Mouse (Mus musculus): Measurements from ENCODE around the gene 4930432M17Rik. TPM values are rescaled to one million over a fixed set of nuclear protein-coding genes. Genes with fewer than 3 reads are reported as not detected.

Gene 4930432M17Rik
- polyA plus RNA-seq, 1 experiment from 2014 or later: not detected

DNA sequence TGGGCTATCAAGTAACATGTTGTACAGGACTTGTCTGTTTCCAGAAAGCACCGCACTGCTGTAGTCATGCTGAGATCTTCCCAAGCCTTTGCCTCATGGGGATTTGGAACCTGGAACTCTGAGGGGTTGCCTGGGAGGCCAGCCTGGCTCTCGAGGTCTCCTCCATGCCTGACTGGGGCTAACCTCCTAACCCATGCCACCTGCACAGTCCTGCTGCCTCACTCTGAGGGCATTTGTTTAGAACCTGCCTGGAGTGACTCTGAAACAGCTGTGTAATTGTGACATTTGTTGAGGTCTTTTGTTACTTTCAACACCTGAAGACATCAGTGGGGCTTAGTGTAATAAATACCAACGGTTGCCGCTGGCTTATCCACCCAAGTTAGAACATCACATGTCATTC, 41.7 kb downstream of the 4930432M17Rik start:
- H3K4me1 ChIP-seq: peaks cover 12% of the 10 kb centered on the region; the same call in 1 of the 2 replicates
- no peak overlapping the region for H3K4me3 ChIP-seq
- H3K36me3 ChIP-seq: no peaks in the 10 kb centered on the region
- H3K9ac ChIP-seq: no peak overlapping the region
- H3K27me3 ChIP-seq: no peaks in the 10 kb centered on the region
- H3K9me3 ChIP-seq: no peaks in the 10 kb centered on the region
- peak overlapping the region; percentile 22; the same call in 1 of the 2 replicates for H3K27ac ChIP-seq
- no peak for ATAC-seq (ENCODE audit: insufficient number of reproducible peaks, insufficient read depth, low FRiP score, low TSS enrichment, low read depth)
- no peak overlapping the region for H3K4me2 ChIP-seq
- WGBS: 49% methylated on average over 4 of the region's 4 CpGs

GRCm38 (mm10) chr3:121713151-121713701, 42.7 kb downstream of the 4930432M17Rik start:
- Histone ChIP-seq H3K4me1 (peaks cover 15% of the 10 kb centered on the region; the same call in 1 of the 2 replicates), H3K27me3 (no peaks in the 10 kb centered on the region), H3K36me3 (no peaks in the 10 kb centered on the region), H3K9me3 (no peaks in the 10 kb centered on the region), H3K4me2 (no peak overlapping the region), H3K9ac (no peak overlapping the region), H3K27ac (no peak overlapping the region), H3K4me3 (no peak overlapping the region)
- WGBS: 76% methylated on average over 17 of the region's 17 CpGs
- no peak for ATAC-seq (ENCODE audit: insufficient number of reproducible peaks, insufficient read depth, low FRiP score, low TSS enrichment, low read depth)

GRCm38 (mm10) chr3:121713816-121714215, 43.3 kb downstream of the 4930432M17Rik start:
- Histone ChIP-seq H3K4me1 (peaks cover 21% of the 10 kb centered on the region), H3K27ac (no peak overlapping the region), H3K9ac (no peak overlapping the region), H3K9me3 (no peaks in the 10 kb centered on the region), H3K4me2 (no peak overlapping the region), H3K36me3 (no peaks in the 10 kb centered on the region), H3K4me3 (no peak overlapping the region), H3K27me3 (no peaks in the 10 kb centered on the region)
- ATAC-seq (ENCODE audit: insufficient number of reproducible peaks, insufficient read depth, low FRiP score, low TSS enrichment, low read depth): no peak
- WGBS: 69% methylated on average over 8 of the region's 8 CpGs

- Histone ChIP-seq H3K9ac (no peak overlapping the region), H3K36me3 (no peaks in the 10 kb centered on the region), H3K4me2 (no peak overlapping the region), H3K27ac (no peak overlapping the region), H3K4me1 (peaks cover 25% of the 10 kb centered on the region), H3K27me3 (no peaks in the 10 kb centered on the region), H3K4me3 (no peak overlapping the region), H3K9me3 (no peaks in the 10 kb centered on the region)
- no peak for ATAC-seq (ENCODE audit: insufficient number of reproducible peaks, insufficient read depth, low FRiP score, low TSS enrichment, low read depth)
- 85% methylated on average over 2 of the region's 2 CpGs for WGBS
Measured at GRCm38 (mm10) chr3:121714461-121714860, 43.9 kb downstream of the 4930432M17Rik start.

- Histone ChIP-seq H3K36me3 (no peaks in the 10 kb centered on the region), H3K27me3 (no peaks in the 10 kb centered on the region), H3K4me2 (no peak overlapping the region), H3K27ac (no peak overlapping the region), H3K9me3 (no peaks in the 10 kb centered on the region), H3K9ac (no peak overlapping the region), H3K4me3 (no peak overlapping the region), H3K4me1 (peaks cover 25% of the 10 kb centered on the region)
- ATAC-seq (ENCODE audit: insufficient number of reproducible peaks, insufficient read depth, low FRiP score, low TSS enrichment, low read depth): no peak
Measured at GRCm38 (mm10) chr3:121715336-121715735, 44.8 kb downstream of the 4930432M17Rik start.

GRCm38 (mm10) chr3:121715741-121716459, 45.3 kb downstream of the 4930432M17Rik start:
- H3K4me2 ChIP-seq: no peak overlapping the region
- no peak overlapping the region for H3K9ac ChIP-seq
- H3K9me3 ChIP-seq: no peaks in the 10 kb centered on the region
- H3K27ac ChIP-seq: no peak overlapping the region
- WGBS: 81% methylated on average over 6 of the region's 6 CpGs
- no peak overlapping the region for H3K4me3 ChIP-seq
- H3K36me3 ChIP-seq: no peaks in the 10 kb centered on the region
- no peaks in the 10 kb centered on the region for H3K27me3 ChIP-seq
- peaks cover 25% of the 10 kb centered on the region for H3K4me1 ChIP-seq
- no peak for ATAC-seq (ENCODE audit: insufficient number of reproducible peaks, insufficient read depth, low FRiP score, low TSS enrichment, low read depth)

GRCm38 (mm10) chr3:121716480-121716879, 45.9 kb downstream of the 4930432M17Rik start:
- no peak overlapping the region for H3K4me3 ChIP-seq
- no peak overlapping the region for H3K4me2 ChIP-seq
- H3K27ac ChIP-seq: no peak overlapping the region
- H3K4me1 ChIP-seq: peaks cover 29% of the 10 kb centered on the region
- H3K27me3 ChIP-seq: peaks cover 5% of the 10 kb centered on the region
- no peaks in the 10 kb centered on the region for H3K36me3 ChIP-seq
- H3K9me3 ChIP-seq: no peaks in the 10 kb centered on the region
- WGBS: 70% methylated on average over 5 of the region's 5 CpGs
- no peak overlapping the region for H3K9ac ChIP-seq
- ATAC-seq (ENCODE audit: insufficient number of reproducible peaks, insufficient read depth, low FRiP score, low TSS enrichment, low read depth): no peak

GRCm38 (mm10) chr3:121718679-121719078, 48.1 kb downstream of the 4930432M17Rik start:
- no peak overlapping the region for H3K27ac ChIP-seq
- H3K27me3 ChIP-seq: peaks cover 15% of the 10 kb centered on the region
- no peaks in the 10 kb centered on the region for H3K36me3 ChIP-seq
- H3K4me3 ChIP-seq: no peak overlapping the region
- WGBS: 51% methylated on average over 8 of the region's 8 CpGs
- H3K9ac ChIP-seq: no peak overlapping the region
- no peak for ATAC-seq (ENCODE audit: insufficient number of reproducible peaks, insufficient read depth, low FRiP score, low TSS enrichment, low read depth)
- H3K4me1 ChIP-seq: peaks cover 31% of the 10 kb centered on the region
- H3K9me3 ChIP-seq: no peaks in the 10 kb centered on the region
- no peak overlapping the region for H3K4me2 ChIP-seq

DNA sequence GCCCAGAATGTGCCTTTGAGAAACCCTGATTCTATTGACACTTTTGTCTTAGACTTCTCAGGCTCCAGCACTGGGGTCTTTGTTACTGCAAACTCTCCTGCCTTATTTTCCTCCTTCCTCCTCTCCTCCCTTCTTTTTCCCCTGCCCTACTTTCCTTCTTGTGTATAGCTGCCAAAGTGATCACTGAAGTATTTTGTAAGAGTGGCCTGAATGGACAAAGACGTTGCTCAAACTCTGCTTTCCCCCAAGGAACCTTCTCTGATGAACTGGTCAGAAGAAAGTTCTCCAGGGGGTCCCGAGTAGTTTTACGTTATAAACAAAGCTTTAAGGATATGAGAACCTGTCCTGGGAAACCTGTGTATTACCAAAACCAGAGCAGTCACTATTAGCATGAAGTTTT, 49.1 kb downstream of the 4930432M17Rik start:
- H3K4me1 ChIP-seq: peaks cover 39% of the 10 kb centered on the region
- WGBS: 78% methylated on average over 3 of the region's 3 CpGs
- no peak overlapping the region for H3K4me3 ChIP-seq
- no peaks in the 10 kb centered on the region for H3K9me3 ChIP-seq
- H3K9ac ChIP-seq: no peak overlapping the region
- no peak overlapping the region for H3K4me2 ChIP-seq
- no peaks in the 10 kb centered on the region for H3K36me3 ChIP-seq
- no peak overlapping the region for H3K27ac ChIP-seq
- peaks cover 15% of the 10 kb centered on the region for H3K27me3 ChIP-seq
- no peak for ATAC-seq (ENCODE audit: insufficient number of reproducible peaks, insufficient read depth, low FRiP score, low TSS enrichment, low read depth)

DNA sequence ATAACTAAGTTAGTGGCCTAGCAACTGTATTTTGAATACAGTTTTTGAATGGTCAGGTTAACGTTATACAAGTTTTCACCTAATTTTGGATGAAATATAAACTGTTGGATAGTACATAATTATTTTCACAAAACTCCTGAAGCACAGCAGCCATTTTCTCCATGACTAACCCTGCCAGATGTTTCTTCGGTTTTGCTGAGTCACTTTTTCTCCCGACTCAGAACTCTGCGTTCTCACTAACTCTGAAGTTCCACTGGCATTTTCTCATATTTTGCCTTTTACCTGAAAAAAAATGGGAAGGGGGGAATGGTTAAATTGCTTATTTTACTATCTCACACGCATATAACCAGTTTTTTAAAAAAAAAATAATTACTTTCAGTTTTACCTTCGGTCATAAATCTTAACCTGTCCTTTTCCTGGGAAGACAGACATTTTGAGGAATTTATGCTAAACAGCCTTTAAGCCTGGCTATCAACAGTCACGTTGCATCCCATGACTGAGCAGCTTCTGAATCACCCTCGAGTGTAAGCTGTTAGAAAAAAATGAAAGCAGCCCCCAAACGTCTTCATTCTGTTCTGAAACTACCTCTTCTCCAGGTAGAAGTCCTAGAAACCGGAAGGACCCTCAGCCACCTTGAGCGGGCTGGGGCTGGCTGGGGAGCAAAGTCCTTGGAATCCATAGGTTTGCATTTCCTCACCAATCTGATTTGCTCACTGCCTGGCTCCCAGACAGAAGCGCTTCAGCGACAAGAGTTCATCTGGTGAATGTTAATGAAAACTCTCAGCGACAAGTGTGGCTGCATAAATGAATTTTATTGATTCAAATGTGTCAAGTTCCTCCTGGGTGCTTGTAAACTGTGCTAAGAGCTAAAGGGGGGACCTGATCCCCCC, 50.5 kb downstream of the 4930432M17Rik start:
- H3K4me2 ChIP-seq: no peak overlapping the region
- 44% methylated on average over 14 of the region's 14 CpGs for WGBS
- no peak for ATAC-seq (ENCODE audit: insufficient number of reproducible peaks, insufficient read depth, low FRiP score, low TSS enrichment, low read depth)

GRCm38 (mm10) chr3:121721691-121722070, 51.1 kb downstream of the 4930432M17Rik start:
- Histone ChIP-seq H3K4me1 (peaks cover 39% of the 10 kb centered on the region), H3K9ac (no peak overlapping the region), H3K27me3 (peaks cover 15% of the 10 kb centered on the region), H3K4me3 (no peak overlapping the region), H3K4me2 (no peak overlapping the region), H3K9me3 (no peaks in the 10 kb centered on the region), H3K27ac (no peak overlapping the region), H3K36me3 (no peaks in the 10 kb centered on the region)
- 76% methylated on average over 7 of the region's 7 CpGs for WGBS
- no peak for ATAC-seq (ENCODE audit: insufficient number of reproducible peaks, insufficient read depth, low FRiP score, low TSS enrichment, low read depth)

More for the DNA sequence above, 50.5 kb downstream of the 4930432M17Rik start:
- no peak overlapping the region for H3K27ac ChIP-seq
- no peaks in the 10 kb centered on the region for H3K36me3 ChIP-seq
- peaks cover 39% of the 10 kb centered on the region for H3K4me1 ChIP-seq
- H3K9ac ChIP-seq: no peak overlapping the region
- H3K4me3 ChIP-seq: no peak overlapping the region
- H3K9me3 ChIP-seq: no peaks in the 10 kb centered on the region
- H3K27me3 ChIP-seq: peaks cover 15% of the 10 kb centered on the region
